Mouse (Mus musculus) T-helper 2 cell (primary cell): ENCODE measurements around the gene Hs3st4.

Experiments used
- in situ Hi-C: fragments of 300-600 bp; cut with MboI, MseI; formaldehyde crosslinking; loops from one replicate; pipeline ENCODE4 v1.15.1; 2025; ENCODE audit warnings: high pct_unique_total_duplicates

Gene Hs3st4

DNA sequence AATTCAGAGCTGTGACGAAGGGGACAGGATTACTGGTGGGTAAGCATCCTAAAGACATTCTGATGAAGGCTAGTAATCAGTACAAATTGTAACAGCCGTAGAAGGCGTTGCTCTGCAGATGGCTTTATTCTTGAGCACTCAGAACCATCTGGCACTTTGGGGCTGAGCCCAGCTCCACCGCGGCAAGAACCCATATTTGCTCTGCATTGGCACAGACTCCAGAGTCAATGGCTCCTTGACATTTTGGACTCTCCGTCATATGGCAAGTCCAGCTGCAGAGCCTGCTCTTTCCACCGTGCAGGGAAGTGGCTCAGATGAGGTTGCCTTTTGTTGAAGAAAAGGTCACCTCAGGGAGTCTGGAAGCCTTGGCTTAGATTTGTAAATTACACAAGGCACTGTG, 148.6 kb downstream of the Hs3st4 start:
- in situ Hi-C loops, result loop anchor here (25.0 kb wide), 1 partner anchor 1256 kb away; no protein-coding TSS in a partner anchor

DNA sequence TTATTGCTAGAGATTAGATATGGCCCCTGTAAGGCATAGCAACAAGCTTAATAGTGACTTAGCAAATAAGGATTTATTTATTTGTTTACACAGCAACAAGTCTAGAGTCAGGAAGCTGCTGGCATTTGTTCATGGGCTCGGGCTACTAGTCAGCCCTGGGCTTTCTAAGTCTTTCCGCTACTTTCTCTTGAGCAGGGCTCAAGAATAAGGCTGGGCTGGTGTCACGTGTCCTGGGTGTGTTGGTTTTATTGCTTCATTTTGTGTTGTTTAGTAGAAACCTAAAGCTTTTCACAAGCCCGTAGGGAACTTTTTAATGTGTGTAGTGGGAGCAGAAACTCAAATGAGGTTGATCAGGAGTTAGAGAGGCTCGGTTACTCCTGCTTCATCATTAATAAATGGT, 153.5 kb downstream of the Hs3st4 start:
- in situ Hi-C loops, result loop anchor here (25.0 kb wide), 1 partner anchor 1251 kb away; no protein-coding TSS in a partner anchor

DNA sequence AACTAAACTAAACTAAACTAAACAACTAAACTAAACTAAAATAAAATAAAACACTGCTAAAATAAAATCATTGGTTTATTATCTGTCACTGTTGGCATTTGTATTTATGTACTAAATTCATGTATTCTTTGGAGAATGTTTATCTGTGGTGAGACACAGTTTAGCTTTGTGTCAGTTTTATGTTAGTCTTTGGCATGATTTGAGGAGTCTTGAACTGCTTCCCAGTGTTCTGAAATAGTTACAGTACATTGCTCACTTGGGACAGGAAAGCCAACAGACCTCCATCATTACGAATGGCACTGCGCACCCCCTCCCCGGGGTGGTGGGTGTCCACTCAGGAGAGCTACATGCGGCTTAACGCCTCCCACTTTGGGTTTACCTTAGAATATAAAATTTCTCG, 158.6 kb downstream of the Hs3st4 start:
- in situ Hi-C loops, result loop anchor here (25.0 kb wide), 1 partner anchor 1246 kb away; no protein-coding TSS in a partner anchor

DNA sequence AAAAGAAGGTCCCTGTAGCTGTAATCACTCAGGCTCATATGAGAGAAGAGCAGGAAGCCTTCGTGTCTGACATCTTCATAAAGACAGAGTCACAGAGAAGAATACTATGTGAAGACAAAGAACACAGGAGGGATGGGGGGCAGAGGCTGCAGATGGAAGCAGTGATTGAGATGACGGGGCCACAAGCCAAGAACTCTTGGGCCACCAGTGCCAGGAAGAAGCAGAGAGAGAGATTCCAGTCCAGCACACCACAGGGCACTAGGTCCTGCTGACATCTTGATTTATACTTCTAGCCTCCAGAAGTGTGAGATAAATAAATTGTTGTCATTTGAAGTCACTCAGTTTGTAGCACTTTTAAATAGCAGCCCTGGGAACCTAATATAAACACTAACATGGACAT, 168.2 kb downstream of the Hs3st4 start:
- in situ Hi-C loops, result no loop called here

DNA sequence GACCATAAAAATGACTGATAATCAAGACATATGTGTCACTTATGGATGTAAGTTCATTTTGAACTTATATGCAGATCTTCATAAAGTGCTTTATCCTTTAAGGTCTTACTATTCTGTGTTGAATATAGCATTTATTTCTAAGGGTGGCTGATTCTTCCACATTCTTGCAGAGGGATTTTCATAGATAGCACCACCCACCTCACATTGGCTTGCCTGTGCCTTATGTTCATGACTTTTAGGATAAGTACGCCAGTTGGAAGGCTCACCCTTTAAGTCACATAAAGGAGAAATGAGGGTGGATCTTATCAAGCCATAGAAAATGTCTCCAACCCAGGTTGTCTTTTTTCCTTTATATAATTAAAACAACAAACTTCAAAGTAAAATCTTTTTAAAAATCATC, 180.6 kb downstream of the Hs3st4 start:
- in situ Hi-C loops, result no loop called here

DNA sequence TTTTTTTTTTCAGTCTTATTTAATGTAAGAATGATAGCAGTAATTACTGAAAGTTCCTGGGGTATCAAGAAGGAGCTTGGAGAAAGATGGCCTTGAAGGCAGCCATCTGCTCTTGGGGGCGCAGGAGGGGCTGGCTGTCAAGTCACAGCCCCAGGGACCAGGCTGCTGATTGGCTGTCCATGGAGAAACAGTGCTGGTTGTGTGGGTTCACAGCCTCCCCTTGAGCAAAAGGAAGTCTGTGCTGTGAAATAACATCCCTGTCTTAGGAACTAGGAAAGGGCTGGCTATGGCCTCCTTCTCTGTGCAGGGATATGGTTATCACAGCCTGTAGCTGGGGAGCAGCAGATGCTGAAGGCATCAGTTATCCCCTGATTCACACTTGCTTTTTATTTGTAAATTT, 183.6 kb downstream of the Hs3st4 start:
- in situ Hi-C loops, result no loop called here

DNA sequence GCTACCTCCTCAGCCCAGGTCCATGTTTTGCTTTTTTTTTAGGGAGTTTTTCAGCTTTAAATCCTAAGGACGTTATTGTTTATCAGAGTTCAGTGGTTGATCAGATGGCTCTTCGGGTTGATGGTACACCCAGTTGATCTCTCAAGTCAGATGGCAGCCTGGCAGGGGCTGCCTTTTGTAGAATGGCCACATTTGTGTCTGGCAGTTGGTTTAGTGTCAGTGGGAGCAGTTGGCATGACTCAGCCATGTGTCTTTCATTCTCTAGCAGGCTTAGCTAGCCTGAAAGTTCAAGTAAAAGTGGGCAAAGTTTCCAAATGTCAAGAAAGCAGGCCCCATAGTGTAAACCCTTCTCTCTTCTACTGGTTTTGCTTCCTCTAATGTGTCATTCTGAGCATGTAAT, 186.1 kb downstream of the Hs3st4 start:
- in situ Hi-C loops, result no loop called here

DNA sequence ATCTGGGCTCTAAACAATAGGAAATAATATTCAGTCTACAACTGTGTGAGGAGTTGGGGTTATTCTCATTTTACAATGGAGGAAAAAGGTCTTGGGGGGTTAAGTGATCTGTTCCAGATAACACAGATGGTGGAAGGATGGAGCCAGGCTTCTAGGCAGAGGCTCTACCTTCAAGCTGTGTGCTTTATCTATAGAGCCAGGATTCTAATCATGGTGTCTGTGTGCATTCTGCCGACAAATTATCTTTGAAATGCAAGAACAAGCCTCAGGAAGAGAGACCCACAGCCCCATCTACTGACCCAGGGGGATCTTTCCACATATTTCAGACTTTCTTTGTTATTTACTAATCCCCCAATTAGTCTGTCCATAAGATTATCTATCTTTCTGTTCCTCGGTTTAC, 187.3 kb downstream of the Hs3st4 start:
- in situ Hi-C loops, result no loop called here

DNA sequence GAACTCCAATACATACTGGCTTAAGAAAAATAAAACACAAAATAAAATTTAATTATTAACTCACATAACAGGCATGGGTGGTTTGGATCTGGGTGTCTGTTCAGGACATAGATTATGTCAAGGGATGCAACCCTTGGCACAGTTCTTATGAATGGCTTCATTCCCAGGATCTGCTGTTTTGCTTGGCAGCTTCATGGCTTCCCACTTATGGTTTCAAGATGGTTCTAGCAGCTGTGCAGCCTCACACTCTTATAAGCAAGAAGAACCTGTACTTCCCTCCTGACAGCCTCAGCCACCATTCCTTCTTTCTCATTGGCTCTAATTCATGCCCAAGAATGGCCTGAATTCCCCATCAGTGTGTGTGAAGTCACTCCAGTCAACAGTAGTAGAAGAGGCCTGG, 189.3 kb downstream of the Hs3st4 start:
- in situ Hi-C loops, result no loop called here

DNA sequence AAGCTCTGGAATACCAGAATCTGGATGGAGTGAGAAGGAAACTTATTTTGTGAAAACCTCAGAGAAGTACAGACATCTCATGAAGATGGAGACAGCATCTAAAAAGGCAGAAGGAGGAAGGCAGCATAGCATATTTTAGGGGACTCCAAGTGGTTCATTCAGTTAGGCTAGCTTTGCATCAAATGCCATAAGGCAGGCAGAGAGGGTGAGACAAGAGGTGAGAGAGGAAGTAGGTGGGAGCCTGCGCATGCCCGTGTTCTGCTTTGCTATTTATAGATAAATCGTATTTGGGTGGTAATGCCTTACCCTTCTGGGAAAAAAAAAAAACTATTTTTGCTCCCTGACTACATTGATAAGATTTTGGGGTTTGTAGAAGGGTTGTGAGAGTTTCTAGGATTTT, 198.3 kb downstream of the Hs3st4 start:
- in situ Hi-C loops, result no loop called here

DNA sequence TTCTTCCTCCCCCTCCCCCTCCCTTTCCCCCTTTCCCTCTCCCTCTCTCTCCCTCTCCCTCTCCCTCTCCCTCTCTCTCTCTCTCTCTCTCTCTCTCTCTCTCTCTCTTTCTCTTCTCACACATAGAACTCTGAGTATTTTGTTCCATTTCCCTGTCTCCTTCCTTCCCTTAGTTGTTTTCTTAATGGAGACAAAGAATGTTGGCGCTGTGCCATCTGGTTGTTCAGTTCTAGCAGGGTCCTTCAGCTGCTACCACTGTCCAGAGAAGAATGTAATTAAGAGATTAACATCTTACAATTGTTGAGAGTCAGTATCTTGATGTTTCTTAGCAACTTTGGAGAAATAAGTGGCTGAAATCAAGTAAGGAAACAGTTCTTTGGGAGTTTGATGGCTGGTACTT, 202.0 kb downstream of the Hs3st4 start:
- in situ Hi-C loops, result no loop called here

DNA sequence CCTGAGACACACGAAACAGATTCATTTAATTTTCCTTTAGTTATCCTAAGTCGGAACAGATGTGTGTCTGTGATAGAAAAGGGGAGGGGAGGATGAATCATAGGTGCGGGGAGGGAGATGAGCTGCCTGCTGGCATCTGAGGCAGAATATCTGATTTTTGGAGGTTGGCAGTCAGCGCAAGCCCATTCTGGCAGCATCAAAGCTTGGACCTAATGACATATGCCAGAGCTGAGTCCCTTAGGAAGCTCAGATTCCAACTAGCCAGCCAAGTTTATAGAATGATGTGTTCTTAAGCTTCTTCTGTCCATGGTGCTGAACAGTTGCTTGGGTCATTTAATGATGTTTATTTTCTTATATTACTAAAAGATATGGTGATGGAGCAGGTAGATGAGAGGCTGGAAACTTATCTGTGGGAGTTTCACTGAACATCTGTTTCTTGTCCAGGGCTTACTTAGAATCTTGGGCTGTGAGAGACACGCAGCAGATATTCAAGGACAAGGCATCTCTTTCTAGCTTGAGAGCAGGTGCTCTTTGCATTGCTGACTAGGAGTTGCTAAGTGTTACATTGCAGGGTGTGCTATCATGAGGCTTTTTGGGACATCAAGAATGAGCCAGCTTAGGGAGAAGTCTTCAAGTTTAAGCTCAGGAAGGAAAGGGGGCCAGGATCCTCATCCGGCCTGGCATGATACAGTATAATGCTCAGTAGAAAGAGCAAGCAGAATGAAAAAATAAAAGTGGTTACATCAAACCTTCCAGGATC, 216.3 kb downstream of the Hs3st4 start:
- in situ Hi-C loops, result no loop called here

DNA sequence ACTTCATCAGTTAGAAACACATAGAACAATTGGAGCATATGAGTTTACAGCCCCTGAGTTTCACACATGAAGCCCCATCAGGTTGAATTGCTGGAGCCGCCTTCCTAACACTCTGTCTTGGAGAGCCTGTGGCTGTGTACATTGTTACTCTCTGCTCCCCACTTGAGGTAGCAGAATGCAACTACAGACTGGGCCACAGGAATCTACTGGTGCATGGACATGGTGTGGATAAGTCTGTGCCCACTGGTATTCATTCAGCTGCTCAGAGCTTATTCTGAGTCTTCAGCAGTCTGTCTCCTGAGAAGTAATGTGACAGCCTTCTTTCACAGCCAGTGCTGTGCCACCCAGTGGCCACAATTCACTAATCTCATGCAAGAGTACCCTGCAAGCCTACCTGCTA, 234.3 kb downstream of the Hs3st4 start:
- in situ Hi-C loops, result no loop called here

DNA sequence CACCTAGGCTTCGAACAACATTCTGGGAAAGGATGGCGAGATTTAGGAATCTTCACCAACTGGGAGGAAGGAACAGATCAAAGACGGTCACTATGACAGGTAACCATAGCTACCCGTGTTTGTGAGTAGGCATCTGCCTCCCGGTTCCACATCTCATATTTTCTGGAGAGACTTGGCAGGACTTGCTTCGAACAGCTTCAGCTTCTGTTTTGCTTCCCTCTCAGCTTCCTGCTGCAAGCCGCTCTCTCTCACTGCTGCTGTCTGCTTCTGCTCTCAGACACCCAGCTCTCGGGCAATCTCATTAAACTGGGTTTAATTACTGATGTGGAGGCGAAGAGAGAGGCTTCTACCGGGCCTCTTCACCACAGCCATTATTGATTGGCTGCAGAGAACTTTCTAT, 237.9 kb downstream of the Hs3st4 start:
- in situ Hi-C loops, result no loop called here

DNA sequence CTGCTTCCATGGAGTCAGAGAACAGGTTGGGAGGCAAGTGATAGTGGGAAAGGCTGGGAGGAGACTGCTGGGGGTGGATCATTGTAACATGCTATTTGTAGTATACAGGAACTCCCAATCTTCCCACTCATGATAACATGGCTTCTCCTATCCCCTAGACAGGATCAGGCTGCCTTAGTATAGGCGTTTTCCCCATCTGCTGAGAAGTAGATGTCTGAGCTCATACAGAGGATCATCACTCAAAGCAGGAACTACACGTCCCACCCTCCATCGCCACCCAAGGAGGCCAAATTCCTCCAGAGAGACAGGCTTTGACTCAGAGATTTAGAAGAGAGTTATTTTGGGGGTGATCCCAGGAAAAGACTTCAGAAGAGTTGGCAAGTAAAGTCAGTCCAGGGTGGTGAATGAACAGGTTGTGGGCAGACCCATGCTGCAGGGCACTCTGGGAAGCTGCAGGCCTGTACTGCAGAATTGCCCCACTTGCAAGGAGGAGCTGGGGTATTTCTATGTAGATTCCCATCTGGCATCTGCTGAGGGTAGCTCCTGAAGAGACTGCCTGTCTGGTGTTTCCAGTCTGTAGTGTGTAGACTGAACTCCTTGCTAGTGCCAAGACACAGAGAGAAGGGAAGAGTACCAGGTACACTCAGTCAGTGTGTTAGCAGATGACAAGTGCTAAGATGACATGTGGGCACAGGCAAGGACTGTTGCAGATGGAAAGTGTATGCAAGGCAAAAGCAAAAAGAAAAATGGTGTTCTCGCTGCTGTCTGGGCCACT, 255.4 kb downstream of the Hs3st4 start:
- in situ Hi-C loops, result no loop called here

DNA sequence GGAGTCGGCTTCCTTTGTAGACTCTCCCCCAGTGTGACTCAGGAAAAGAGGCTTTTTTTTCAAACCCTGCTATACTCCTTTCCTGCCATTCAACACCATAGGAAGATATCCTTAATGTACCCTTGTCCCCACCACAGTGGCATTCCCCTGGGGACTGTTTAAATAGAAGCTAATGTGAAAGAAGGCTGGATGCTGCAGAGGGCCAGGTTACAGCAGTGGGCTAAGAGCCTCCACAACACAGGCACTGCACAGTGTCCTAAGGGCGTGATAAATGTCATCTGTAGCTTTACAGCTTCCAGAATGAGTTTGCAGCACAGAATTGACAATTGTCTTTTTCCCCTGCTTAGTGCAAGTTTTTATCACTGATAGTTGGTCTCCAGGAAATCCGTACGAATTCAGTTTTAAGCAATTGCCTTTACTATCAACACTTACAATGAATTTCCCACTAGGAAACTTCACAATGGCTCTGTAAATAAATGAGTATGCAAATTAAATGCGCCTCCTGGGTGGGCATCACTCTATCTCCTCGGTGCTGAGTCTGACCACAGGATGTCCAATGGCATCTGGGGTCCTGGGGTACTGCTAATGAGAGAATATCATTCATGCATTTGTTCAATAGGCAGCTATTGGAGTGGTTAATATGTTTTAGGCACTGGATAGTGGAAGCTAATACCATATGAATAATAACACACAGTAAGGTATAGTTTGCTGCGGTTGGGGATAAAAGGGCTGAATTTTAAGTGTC, 257.4 kb downstream of the Hs3st4 start:
- in situ Hi-C loops, result no loop called here

DNA sequence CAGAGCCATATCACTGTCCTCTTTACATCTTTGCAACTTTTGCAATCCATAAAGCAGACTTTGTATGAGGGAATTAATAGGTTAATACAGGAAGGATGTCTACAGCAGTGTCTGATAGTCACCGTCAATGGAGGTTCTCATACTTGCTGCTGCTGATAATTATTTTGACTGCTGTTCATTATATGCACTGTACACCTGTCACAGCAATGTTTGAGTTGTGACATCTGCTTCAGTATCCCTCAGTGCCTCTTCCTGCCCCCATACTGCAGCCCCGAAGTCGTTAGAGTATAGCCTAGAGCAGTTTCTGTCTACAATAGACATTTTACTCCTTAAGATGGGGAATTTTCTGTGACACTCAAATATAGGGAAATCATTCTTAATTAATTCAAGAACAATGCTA, 267.2 kb downstream of the Hs3st4 start:
- in situ Hi-C loops, result no loop called here

DNA sequence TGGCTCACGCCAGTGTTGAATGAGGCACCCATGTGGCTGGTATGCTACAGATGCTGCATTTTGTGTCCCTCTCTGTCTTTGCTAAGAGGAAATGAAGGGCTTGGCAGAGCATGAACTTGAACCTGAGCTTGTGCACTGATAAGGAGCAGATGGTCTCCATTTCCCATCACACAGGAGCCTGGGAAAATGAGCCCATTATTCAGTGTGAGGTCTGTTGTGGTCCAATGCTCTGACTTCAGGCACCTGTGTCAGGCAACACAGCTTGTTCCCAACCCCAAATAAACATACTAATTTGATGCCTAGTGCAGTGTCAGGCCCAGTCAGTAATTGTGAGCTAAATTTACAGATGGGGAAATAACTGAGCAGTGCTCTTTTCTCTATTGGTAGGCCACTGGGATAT, 267.9 kb downstream of the Hs3st4 start:
- in situ Hi-C loops, result no loop called here

DNA sequence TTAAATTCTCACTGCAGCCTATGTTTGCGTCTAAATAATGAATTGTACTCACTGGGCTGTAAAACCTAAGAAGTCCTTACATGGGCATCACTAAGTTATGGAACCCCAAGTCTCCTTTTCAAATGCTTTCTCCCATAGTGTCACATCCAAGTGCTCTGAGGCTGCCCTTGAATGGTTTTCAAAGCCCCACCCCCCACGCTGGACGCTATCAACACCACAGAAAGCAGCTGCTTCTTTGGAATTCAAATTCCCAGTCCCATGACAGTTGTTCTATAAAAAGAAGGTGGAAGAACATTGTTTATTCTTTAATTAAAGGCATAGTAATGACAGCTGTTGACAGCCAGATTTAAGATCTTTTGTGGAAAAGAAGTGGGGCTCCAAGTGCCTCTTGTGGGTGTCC, 275.8 kb downstream of the Hs3st4 start:
- in situ Hi-C loops, result no loop called here

DNA sequence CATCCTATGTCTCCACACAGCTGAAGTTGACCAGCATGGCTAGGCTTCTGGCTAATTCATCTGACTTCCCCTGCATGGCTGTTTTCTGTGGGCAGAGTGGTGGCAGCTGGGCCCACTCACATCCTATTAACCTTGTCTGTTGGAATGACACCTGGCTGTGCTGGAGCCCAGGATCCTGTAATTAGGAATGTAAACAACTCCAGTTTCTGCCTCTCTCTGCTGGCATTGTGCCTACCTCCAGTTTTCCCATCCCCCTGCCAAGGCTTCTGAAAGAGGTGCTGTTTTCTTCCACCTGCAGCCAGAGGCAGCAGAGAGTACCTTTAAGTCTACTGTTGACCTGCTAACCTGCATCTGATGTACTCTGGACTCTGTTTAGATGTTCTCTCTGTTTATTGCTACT, 288.1 kb downstream of the Hs3st4 start:
- in situ Hi-C loops, result no loop called here

DNA sequence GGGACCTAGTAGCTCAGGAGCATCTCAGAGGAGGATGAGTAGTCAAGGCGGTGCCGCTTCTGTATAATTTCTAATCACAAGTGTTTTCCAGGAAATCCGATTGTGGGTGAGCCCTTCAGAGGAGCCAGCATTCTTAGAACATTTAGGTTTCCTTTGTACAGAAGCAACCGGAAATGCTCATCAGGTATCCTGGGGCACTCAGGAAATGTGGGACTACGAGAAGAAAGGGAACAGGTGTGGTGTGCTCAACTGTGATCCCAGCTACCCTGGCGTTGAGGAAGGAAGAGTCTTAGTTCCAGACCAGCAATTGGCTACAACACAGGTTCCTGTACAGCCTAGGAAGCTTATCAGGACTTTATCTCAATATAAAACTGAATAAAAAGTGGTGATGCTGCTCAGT, 307.2 kb downstream of the Hs3st4 start:
- in situ Hi-C loops, result no loop called here

DNA sequence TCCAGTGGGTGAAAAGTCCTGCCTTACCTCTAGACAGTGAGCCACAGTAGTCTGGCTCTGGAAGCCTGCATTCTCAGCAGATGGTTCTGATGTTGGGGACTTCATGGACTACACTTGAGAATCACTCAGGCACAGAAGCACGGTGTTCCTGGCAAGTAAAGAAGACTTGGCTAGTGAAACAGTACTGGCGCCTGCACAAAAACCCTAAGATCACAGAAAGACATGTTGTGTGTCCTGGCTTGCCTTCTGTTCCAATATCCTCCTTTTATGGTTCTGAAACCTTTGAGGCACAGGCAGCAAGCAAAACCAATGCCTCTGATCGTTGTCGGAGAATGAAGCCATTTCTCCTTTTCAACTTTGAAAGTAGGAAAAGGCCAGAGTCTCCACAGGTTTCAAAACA, 336.8 kb downstream of the Hs3st4 start:
- in situ Hi-C loops, result no loop called here
